Mouse (Mus musculus): ENCODE results near the gene Gucy2d. TPM values are rescaled to one million over a fixed set of nuclear protein-coding genes. Genes with fewer than 3 reads are reported as not detected.

Gene Gucy2d
- polyA plus RNA-seq, 1 experiment from 2014 or later: not detected

- H3K4me3 ChIP-seq: no peak overlapping the region
- no peak overlapping the region for H3K27ac ChIP-seq
- WGBS: 42% methylated on average over 5 of the region's 5 CpGs
- no peaks in the 10 kb centered on the region for H3K36me3 ChIP-seq (replicated peaks)
- no peaks in the 10 kb centered on the region for H3K4me1 ChIP-seq
- no peak for ATAC-seq (replicated peaks)
- H3K9ac ChIP-seq: no peak overlapping the region
- H3K27me3 ChIP-seq (replicated peaks): no peaks in the 10 kb centered on the region
- no peaks in the 10 kb centered on the region for H3K9me3 ChIP-seq
- no peak overlapping the region for H3K4me2 ChIP-seq
These were observed 20.9 kb upstream of the Gucy2d start for GRCm38 (mm10) chr7:98419366-98419765.

GRCm38 (mm10) chr7:98423546-98423945, 16.7 kb upstream of the Gucy2d start:
- Histone ChIP-seq H3K4me3 (no peak overlapping the region), H3K27me3 (replicated peaks) (no peaks in the 10 kb centered on the region), H3K36me3 (replicated peaks) (no peaks in the 10 kb centered on the region), H3K9ac (no peak overlapping the region), H3K27ac (no peak overlapping the region), H3K9me3 (no peaks in the 10 kb centered on the region), H3K4me1 (no peaks in the 10 kb centered on the region), H3K4me2 (no peak overlapping the region)
- no peak for ATAC-seq (replicated peaks)
- 69% methylated on average over 11 of the region's 11 CpGs for WGBS

- Histone ChIP-seq H3K36me3 (replicated peaks) (no peaks in the 10 kb centered on the region), H3K27me3 (replicated peaks) (no peaks in the 10 kb centered on the region), H3K4me2 (no peak overlapping the region), H3K4me3 (no peak overlapping the region), H3K9me3 (no peaks in the 10 kb centered on the region), H3K4me1 (no peaks in the 10 kb centered on the region), H3K9ac (no peak overlapping the region), H3K27ac (no peak overlapping the region)
- ATAC-seq (replicated peaks): no peak
- WGBS: 61% methylated on average over 6 of the region's 6 CpGs
These were observed 15.8 kb upstream of the Gucy2d start for GRCm38 (mm10) chr7:98424396-98424795.

GRCm38 (mm10) chr7:98425551-98425950, 14.7 kb upstream of the Gucy2d start:
- ATAC-seq (replicated peaks): no peak
- H3K9me3 ChIP-seq: no peaks in the 10 kb centered on the region
- H3K9ac ChIP-seq: no peak overlapping the region
- no peak overlapping the region for H3K4me3 ChIP-seq
- WGBS: 96% methylated on average over 3 of the region's 3 CpGs
- no peak overlapping the region for H3K27ac ChIP-seq
- H3K4me1 ChIP-seq: no peaks in the 10 kb centered on the region
- H3K27me3 ChIP-seq (replicated peaks): no peaks in the 10 kb centered on the region
- no peaks in the 10 kb centered on the region for H3K36me3 ChIP-seq (replicated peaks)
- no peak overlapping the region for H3K4me2 ChIP-seq

GRCm38 (mm10) chr7:98426641-98427040, 13.6 kb upstream of the Gucy2d start:
- H3K4me1 ChIP-seq: no peaks in the 10 kb centered on the region
- no peak for ATAC-seq (replicated peaks)
- 81% methylated on average over 5 of the region's 5 CpGs for WGBS
- no peaks in the 10 kb centered on the region for H3K27me3 ChIP-seq (replicated peaks)
- no peaks in the 10 kb centered on the region for H3K9me3 ChIP-seq
- H3K27ac ChIP-seq: no peak overlapping the region
- H3K4me3 ChIP-seq: no peak overlapping the region
- H3K9ac ChIP-seq: no peak overlapping the region
- H3K4me2 ChIP-seq: no peak overlapping the region
- no peaks in the 10 kb centered on the region for H3K36me3 ChIP-seq (replicated peaks)

- no peak for ATAC-seq (replicated peaks)
- 86% methylated on average over 11 of the region's 11 CpGs for WGBS
- Histone ChIP-seq H3K27ac (no peak overlapping the region), H3K36me3 (replicated peaks) (no peaks in the 10 kb centered on the region), H3K27me3 (replicated peaks) (no peaks in the 10 kb centered on the region), H3K9ac (no peak overlapping the region), H3K9me3 (no peaks in the 10 kb centered on the region), H3K4me3 (no peak overlapping the region), H3K4me1 (no peaks in the 10 kb centered on the region), H3K4me2 (no peak overlapping the region)
These were observed 12.9 kb upstream of the Gucy2d start for GRCm38 (mm10) chr7:98427115-98427835.

- ATAC-seq (replicated peaks): no peak
- H3K4me1 ChIP-seq: no peaks in the 10 kb centered on the region
- no peak overlapping the region for H3K27ac ChIP-seq
- no peak overlapping the region for H3K4me2 ChIP-seq
- 95% methylated on average over 3 of the region's 3 CpGs for WGBS
- H3K27me3 ChIP-seq (replicated peaks): no peaks in the 10 kb centered on the region
- H3K36me3 ChIP-seq (replicated peaks): no peaks in the 10 kb centered on the region
- no peak overlapping the region for H3K4me3 ChIP-seq
- H3K9me3 ChIP-seq: no peaks in the 10 kb centered on the region
- H3K9ac ChIP-seq: no peak overlapping the region
These were observed 10.6 kb upstream of the Gucy2d start for GRCm38 (mm10) chr7:98429579-98429978.

GRCm38 (mm10) chr7:98430785-98431184, 9.4 kb upstream of the Gucy2d start:
- Histone ChIP-seq H3K4me1 (no peaks in the 10 kb centered on the region), H3K4me2 (no peak overlapping the region), H3K27ac (no peak overlapping the region), H3K4me3 (no peak overlapping the region), H3K9ac (no peak overlapping the region), H3K9me3 (no peaks in the 10 kb centered on the region), H3K27me3 (replicated peaks) (no peaks in the 10 kb centered on the region), H3K36me3 (replicated peaks) (no peaks in the 10 kb centered on the region)
- WGBS: 45% methylated on average over 3 of the region's 3 CpGs
- ATAC-seq (replicated peaks): peak; percentile 77

GRCm38 (mm10) chr7:98437629-98438028, 2.6 kb upstream of the Gucy2d start:
- WGBS: 34% methylated on average over 9 of the region's 9 CpGs
- Histone ChIP-seq H3K4me1 (no peaks in the 10 kb centered on the region), H3K4me3 (no peak overlapping the region), H3K27me3 (replicated peaks) (no peaks in the 10 kb centered on the region), H3K9me3 (no peaks in the 10 kb centered on the region), H3K27ac (no peak overlapping the region), H3K36me3 (replicated peaks) (no peaks in the 10 kb centered on the region), H3K4me2 (no peak overlapping the region), H3K9ac (no peak overlapping the region)
- no peak for ATAC-seq (replicated peaks)

- H3K36me3 ChIP-seq (replicated peaks): no peaks in the 10 kb centered on the region
- no peak overlapping the region for H3K4me3 ChIP-seq
- no peak for ATAC-seq (replicated peaks)
- no peak overlapping the region for H3K27ac ChIP-seq
- H3K9me3 ChIP-seq: no peaks in the 10 kb centered on the region
- H3K4me1 ChIP-seq: no peaks in the 10 kb centered on the region
- H3K9ac ChIP-seq: no peak overlapping the region
- no peaks in the 10 kb centered on the region for H3K27me3 ChIP-seq (replicated peaks)
- no peak overlapping the region for H3K4me2 ChIP-seq
- WGBS: 77% methylated on average over 3 of the region's 3 CpGs
These were observed 6.7 kb downstream of the Gucy2d start for GRCm38 (mm10) chr7:98446873-98447272.

GRCm38 (mm10) chr7:98447585-98448308, 7.5 kb downstream of the Gucy2d start:
- Histone ChIP-seq H3K27me3 (replicated peaks) (no peaks in the 10 kb centered on the region), H3K9ac (no peak overlapping the region), H3K9me3 (no peaks in the 10 kb centered on the region), H3K4me1 (no peaks in the 10 kb centered on the region), H3K4me3 (no peak overlapping the region), H3K4me2 (no peak overlapping the region), H3K36me3 (replicated peaks) (no peaks in the 10 kb centered on the region), H3K27ac (no peak overlapping the region)
- 59% methylated on average over 11 of the region's 11 CpGs for WGBS
- no peak for ATAC-seq (replicated peaks)

GRCm38 (mm10) chr7:98448309-98448630, 8.1 kb downstream of the Gucy2d start:
- Histone ChIP-seq H3K27me3 (replicated peaks) (no peaks in the 10 kb centered on the region), H3K9me3 (no peaks in the 10 kb centered on the region), H3K4me2 (no peak overlapping the region), H3K9ac (no peak overlapping the region), H3K27ac (no peak overlapping the region), H3K4me1 (no peaks in the 10 kb centered on the region), H3K36me3 (replicated peaks) (no peaks in the 10 kb centered on the region), H3K4me3 (no peak overlapping the region)
- WGBS: 96% methylated on average over 5 of the region's 5 CpGs
- no peak for ATAC-seq (replicated peaks)

GRCm38 (mm10) chr7:98449696-98450095, 9.5 kb downstream of the Gucy2d start:
- H3K27me3 ChIP-seq (replicated peaks): no peaks in the 10 kb centered on the region
- H3K27ac ChIP-seq: no peak overlapping the region
- H3K4me1 ChIP-seq: no peaks in the 10 kb centered on the region
- no peak for ATAC-seq (replicated peaks)
- H3K4me2 ChIP-seq: no peak overlapping the region
- 89% methylated on average over 9 of the region's 9 CpGs for WGBS
- H3K9me3 ChIP-seq: no peaks in the 10 kb centered on the region
- H3K4me3 ChIP-seq: no peak overlapping the region
- no peak overlapping the region for H3K9ac ChIP-seq
- no peaks in the 10 kb centered on the region for H3K36me3 ChIP-seq (replicated peaks)
